Mouse (Mus musculus) testis, adult 2 months (tissue): ENCODE measurements around the gene Stard7. TPM values are rescaled to one million over a fixed set of nuclear protein-coding genes. Genes with fewer than 3 reads are reported as not detected.
A peak's percentile ranks its signal among the peaks of the same experiment; 100 is the strongest.

Source experiments
- H3K27ac ChIP-seq: fragments of 200-500 bp; 2 replicates; pipeline ENCODE4 v1.5.1; 2012; ENCODE audit warnings: low read depth, low read length; ENCODE audit not compliant: control insufficient read depth, insufficient read depth
- H3K27me3 ChIP-seq: fragments of 200-500 bp; 2 replicates; pipeline ENCODE4 v1.6.1; 2012; ENCODE audit warnings: mild to moderate bottlenecking, low read length, moderate library complexity; ENCODE audit not compliant: control insufficient read depth, insufficient read depth
- H3K36me3 ChIP-seq: fragments of 200-500 bp; 2 replicates; pipeline ENCODE4 v1.6.1; 2012; ENCODE audit warnings: mild to moderate bottlenecking, low read length; ENCODE audit not compliant: control insufficient read depth, insufficient read depth
- H3K4me1 ChIP-seq: fragments of 200-500 bp; 2 replicates; pipeline ENCODE4 v1.6.1; 2012; ENCODE audit warnings: low read length; ENCODE audit not compliant: control insufficient read depth, insufficient read depth
- H3K4me3 ChIP-seq: fragments of 200-500 bp; 2 replicates; pipeline ENCODE4 v1.5.1; 2012; ENCODE audit warnings: low read depth, mild to moderate bottlenecking, low read length, moderate library complexity, mixed read lengths; ENCODE audit not compliant: control insufficient read depth
- CTCF ChIP-seq: fragments of 200-500 bp; IDR thresholded peaks from 2 replicates; pipeline ENCODE4 v1.5.1; 2012; ENCODE audit warnings: low read depth, mild to moderate bottlenecking, inconsistent platforms, low read length, moderate library complexity; ENCODE audit not compliant: control insufficient read depth, insufficient read depth, insufficient replicate concordance
- POLR2A ChIP-seq: fragments of 200-500 bp; IDR thresholded peaks from 2 replicates; pipeline ENCODE4 v1.6.1; 2012; ENCODE audit warnings: low read depth, mild to moderate bottlenecking, inconsistent platforms, low read length, moderate library complexity; ENCODE audit not compliant: control insufficient read depth
- polyA plus RNA-seq: library from polyadenylated mRNA; depleted of rRNA; stranded (reverse); fragments of >200 nt; gene quantifications from 2 replicates; pipeline ENCODE4 v1.2.3, GENCODE M21; 2012

The Stard7 gene
- polyA plus RNA-seq, 1 experiment: 18.3 TPM

GRCm38 (mm10) chr2:127250291-127251008 is 19.6 kb upstream of the Stard7 start:
- Histone ChIP-seq H3K4me1 (peaks cover 6% of the 10 kb centered on the region), H3K27me3 (no peaks in the 10 kb centered on the region), H3K36me3 (no peaks in the 10 kb centered on the region; the same call in 1 of the 2 replicates), H3K4me3 (no peak overlapping the region), H3K27ac (no peak overlapping the region)
- TF ChIP-seq POLR2A: no peak
- no peak for TF ChIP-seq CTCF

GRCm38 (mm10) chr2:127251457-127251856 is 18.6 kb upstream of the Stard7 start:
- H3K4me1 ChIP-seq: peaks cover 4% of the 10 kb centered on the region
- no peaks in the 10 kb centered on the region for H3K27me3 ChIP-seq
- H3K4me3 ChIP-seq: no peak overlapping the region

GRCm38 (mm10) chr2:127251880-127252527 is 18.0 kb upstream of the Stard7 start:
- peaks cover 4% of the 10 kb centered on the region for H3K4me1 ChIP-seq
- no peak overlapping the region for H3K4me3 ChIP-seq
- TF ChIP-seq CTCF (no peak), POLR2A (no peak)

More at GRCm38 (mm10) chr2:127251457-127251856, 18.6 kb upstream of the Stard7 start:
- TF ChIP-seq POLR2A (no peak), CTCF (no peak)
- Histone ChIP-seq H3K36me3 (no peaks in the 10 kb centered on the region; the same call in 1 of the 2 replicates), H3K27ac (no peak overlapping the region)

GRCm38 (mm10) chr2:127252787-127253186 is 17.2 kb upstream of the Stard7 start:
- TF ChIP-seq CTCF: no peak
- no peak for TF ChIP-seq POLR2A
- H3K36me3 ChIP-seq: peaks cover 3% of the 10 kb centered on the region
- no peak overlapping the region for H3K4me3 ChIP-seq
- peaks cover 4% of the 10 kb centered on the region for H3K4me1 ChIP-seq
- H3K27ac ChIP-seq: no peak overlapping the region
- H3K27me3 ChIP-seq: no peaks in the 10 kb centered on the region

More at GRCm38 (mm10) chr2:127251880-127252527, 18.0 kb upstream of the Stard7 start:
- Histone ChIP-seq H3K27me3 (no peaks in the 10 kb centered on the region), H3K27ac (no peak overlapping the region), H3K36me3 (peaks cover 2% of the 10 kb centered on the region)

GRCm38 (mm10) chr2:127254604-127255134 is 15.3 kb upstream of the Stard7 start:
- Histone ChIP-seq H3K27me3 (no peaks in the 10 kb centered on the region), H3K4me1 (no peaks in the 10 kb centered on the region), H3K36me3 (peaks cover 3% of the 10 kb centered on the region), H3K27ac (no peak overlapping the region), H3K4me3 (no peak overlapping the region)
- no peak for TF ChIP-seq POLR2A
- no peak for TF ChIP-seq CTCF

- Histone ChIP-seq H3K27ac (no peak overlapping the region), H3K36me3 (peaks cover 3% of the 10 kb centered on the region), H3K27me3 (no peaks in the 10 kb centered on the region), H3K4me1 (no peaks in the 10 kb centered on the region), H3K4me3 (no peak overlapping the region)
- TF ChIP-seq POLR2A (no peak), CTCF (no peak)
Observed at GRCm38 (mm10) chr2:127255294-127255693, 14.7 kb upstream of the Stard7 start.

- no peaks in the 10 kb centered on the region for H3K27me3 ChIP-seq
- peaks cover 3% of the 10 kb centered on the region for H3K36me3 ChIP-seq
- no peaks in the 10 kb centered on the region for H3K4me1 ChIP-seq
- 0 out of 2 replicates have a peak overlapping the region, but pooled peaks have one; percentile 14 for H3K27ac ChIP-seq
- TF ChIP-seq CTCF: no peak
- TF ChIP-seq POLR2A: no peak
- H3K4me3 ChIP-seq: no peak overlapping the region
Observed at GRCm38 (mm10) chr2:127259340-127259739, 10.7 kb upstream of the Stard7 start.
